Mouse (Mus musculus): ENCODE results near the gene Letm1. TPM values are rescaled to one million over a fixed set of nuclear protein-coding genes. Genes with fewer than 3 reads are reported as not detected.

Letm1 gene
- polyA plus RNA-seq, 1 experiment from 2014 or later = 43.8 TPM

DNA sequence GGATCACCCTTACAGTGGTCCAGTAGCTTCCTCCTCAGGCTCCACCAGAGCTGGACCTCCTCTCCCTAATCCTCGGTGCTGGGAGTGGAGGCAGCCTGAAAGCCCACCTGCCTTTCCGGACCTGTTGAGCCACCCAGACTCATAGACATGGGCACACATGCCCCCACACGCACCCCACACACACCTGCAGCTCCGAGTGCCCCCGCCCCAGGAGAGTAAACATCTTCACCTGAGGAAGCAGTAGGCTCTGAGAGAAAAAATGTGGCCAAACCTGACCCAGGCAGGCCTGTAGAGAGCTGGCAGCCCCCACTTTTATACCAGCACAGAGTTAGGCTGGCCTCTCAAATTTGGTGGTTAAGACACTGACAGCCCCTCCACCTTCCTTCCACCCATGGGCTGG lies 86.2 kb downstream of the Letm1 start:
- Histone ChIP-seq H3K36me3 (ENCODE audit: control insufficient read depth, insufficient read depth, low read length) (no peaks in the 10 kb centered on the region), H3K27me3 (replicated peaks; ENCODE audit: control insufficient read depth, insufficient read depth, low read length) (no peaks in the 10 kb centered on the region; the same call in 1 of the 2 replicates), H3K4me3 (ENCODE audit: low read depth, low read length) (no peak overlapping the region), H3K27ac (ENCODE audit: low read depth) (0 out of 2 replicates have a peak overlapping the region, but pooled peaks have one; percentile 24), H3K4me2 (ENCODE audit: low read length) (no peak overlapping the region), H3K9ac (ENCODE audit: low read length) (no peak overlapping the region), H3K4me1 (replicated peaks; ENCODE audit: control insufficient read depth, insufficient read depth, low read length) (peaks cover 49% of the 10 kb centered on the region), H3K9me3 (ENCODE audit: control insufficient read depth, low read length) (no peaks in the 10 kb centered on the region)
- DNase-seq (ENCODE audit: low spot score) (no peak), ATAC-seq (replicated peaks; ENCODE audit: low FRiP score, low TSS enrichment, low read depth) (no peak)
- 58% methylated on average over 5 of the region's 5 CpGs for WGBS

DNA sequence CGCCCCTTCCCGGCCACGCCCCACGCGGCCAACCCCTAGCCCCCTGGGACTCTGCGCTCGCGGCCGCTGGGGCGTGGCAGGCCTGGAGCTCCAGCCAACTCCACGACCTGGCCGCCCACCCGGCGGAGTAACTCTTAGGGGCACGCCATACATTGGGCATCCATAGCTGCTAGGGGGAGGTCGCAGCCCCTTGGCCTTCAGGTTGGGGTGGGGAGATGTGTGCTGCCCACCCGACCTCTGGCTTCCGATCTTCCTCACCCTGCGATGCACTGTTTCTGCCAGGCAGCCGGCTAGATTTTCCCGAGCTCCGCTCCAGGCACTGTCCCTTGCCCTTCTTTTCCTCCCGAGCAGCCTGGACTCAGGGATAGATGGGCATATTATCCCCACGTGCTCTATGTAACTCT lies 86.9 kb downstream of the Letm1 start:
- Histone ChIP-seq H3K9me3 (ENCODE audit: control insufficient read depth, low read length) (no peaks in the 10 kb centered on the region), H3K4me2 (ENCODE audit: low read length) (peak overlapping the region; percentile 81), H3K4me3 (ENCODE audit: low read depth, low read length) (peak overlapping the region; percentile 41), H3K36me3 (ENCODE audit: control insufficient read depth, insufficient read depth, low read length) (no peaks in the 10 kb centered on the region), H3K27me3 (replicated peaks; ENCODE audit: control insufficient read depth, insufficient read depth, low read length) (no peaks in the 10 kb centered on the region; the same call in 1 of the 2 replicates), H3K4me1 (replicated peaks; ENCODE audit: control insufficient read depth, insufficient read depth, low read length) (peaks cover 49% of the 10 kb centered on the region), H3K9ac (ENCODE audit: low read length) (peak overlapping the region; percentile 66), H3K27ac (ENCODE audit: low read depth) (peak overlapping the region; percentile 24)
- ATAC-seq (replicated peaks; ENCODE audit: low FRiP score, low TSS enrichment, low read depth) (peak; percentile 33), DNase-seq (ENCODE audit: low spot score) (peak; percentile 73)
- WGBS = 7% methylated on average over 24 of the region's 24 CpGs

GRCm38 (mm10) chr5:33694848-33695717 lies 87.5 kb downstream of the Letm1 start:
- Histone ChIP-seq H3K4me3 (ENCODE audit: low read depth, low read length) (peak overlapping the region; percentile 41), H3K9me3 (ENCODE audit: control insufficient read depth, low read length) (no peaks in the 10 kb centered on the region), H3K27me3 (replicated peaks; ENCODE audit: control insufficient read depth, insufficient read depth, low read length) (no peaks in the 10 kb centered on the region; the same call in 1 of the 2 replicates), H3K36me3 (ENCODE audit: control insufficient read depth, insufficient read depth, low read length) (no peaks in the 10 kb centered on the region), H3K4me2 (ENCODE audit: low read length) (peak overlapping the region; percentile 81), H3K4me1 (replicated peaks; ENCODE audit: control insufficient read depth, insufficient read depth, low read length) (peaks cover 45% of the 10 kb centered on the region), H3K9ac (ENCODE audit: low read length) (peak overlapping the region; percentile 66), H3K27ac (ENCODE audit: low read depth) (peak overlapping the region; percentile 24)
- DNase-seq (ENCODE audit: low spot score) (peak; percentile 83), ATAC-seq (replicated peaks; ENCODE audit: low FRiP score, low TSS enrichment, low read depth) (peak; percentile 73)
- WGBS = 3% methylated on average over 70 of the region's 71 CpGs

DNA sequence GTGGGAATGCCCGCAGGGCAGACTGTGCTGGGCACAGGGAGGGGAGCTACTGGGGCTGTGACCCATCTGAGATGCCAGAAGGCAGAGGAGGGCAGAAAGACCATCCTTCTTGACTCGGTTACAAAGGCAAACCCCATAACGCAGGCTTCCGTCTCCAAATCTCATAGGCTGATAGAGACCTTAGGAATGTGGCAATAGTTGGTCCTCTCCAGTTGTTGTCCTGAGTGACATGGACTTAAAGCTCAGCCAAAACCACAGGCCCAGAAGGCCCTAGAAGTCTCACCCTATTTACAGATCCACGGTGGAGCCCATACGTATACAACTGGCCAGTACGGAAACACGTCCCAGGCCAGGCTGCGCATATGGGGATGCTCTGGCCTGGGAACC lies 88.2 kb downstream of the Letm1 start:
- H3K36me3 ChIP-seq (ENCODE audit: control insufficient read depth, insufficient read depth, low read length) = no peaks in the 10 kb centered on the region
- peaks cover 47% of the 10 kb centered on the region for H3K4me1 ChIP-seq (replicated peaks; ENCODE audit: control insufficient read depth, insufficient read depth, low read length)
- H3K9ac ChIP-seq (ENCODE audit: low read length) = peak overlapping the region; percentile 66; the same call in 1 of the 2 replicates
- no peak for ATAC-seq (replicated peaks; ENCODE audit: low FRiP score, low TSS enrichment, low read depth)
- peak overlapping the region; percentile 81; the same call in 1 of the 2 replicates for H3K4me2 ChIP-seq (ENCODE audit: low read length)
- H3K27me3 ChIP-seq (replicated peaks; ENCODE audit: control insufficient read depth, insufficient read depth, low read length) = no peaks in the 10 kb centered on the region; the same call in 1 of the 2 replicates
- H3K27ac ChIP-seq (ENCODE audit: low read depth) = no peak overlapping the region
- no peaks in the 10 kb centered on the region for H3K9me3 ChIP-seq (ENCODE audit: control insufficient read depth, low read length)
- 64% methylated on average over 9 of the region's 9 CpGs for WGBS
- no peak for DNase-seq (ENCODE audit: low spot score)
- no peak overlapping the region for H3K4me3 ChIP-seq (ENCODE audit: low read depth, low read length)

GRCm38 (mm10) chr5:33692393-33692792 lies 90.2 kb downstream of the Letm1 start:
- Histone ChIP-seq H3K4me3 (ENCODE audit: low read depth, low read length) (0 out of 2 replicates have a peak overlapping the region, but pooled peaks have one; percentile 1), H3K4me1 (replicated peaks; ENCODE audit: control insufficient read depth, insufficient read depth, low read length) (peaks cover 40% of the 10 kb centered on the region), H3K4me2 (ENCODE audit: low read length) (peak overlapping the region; percentile 43), H3K27me3 (replicated peaks; ENCODE audit: control insufficient read depth, insufficient read depth, low read length) (no peaks in the 10 kb centered on the region; the same call in 1 of the 2 replicates), H3K27ac (ENCODE audit: low read depth) (peak overlapping the region; percentile 83), H3K9ac (ENCODE audit: low read length) (peak overlapping the region; percentile 43), H3K9me3 (ENCODE audit: control insufficient read depth, low read length) (no peaks in the 10 kb centered on the region), H3K36me3 (ENCODE audit: control insufficient read depth, insufficient read depth, low read length) (no peaks in the 10 kb centered on the region)
- DNase-seq (ENCODE audit: low spot score) (peak; percentile 79), ATAC-seq (replicated peaks; ENCODE audit: low FRiP score, low TSS enrichment, low read depth) (peak; percentile 17; the same call in 1 of the 2 replicates)
- 4% methylated on average over 24 of the region's 24 CpGs for WGBS

DNA sequence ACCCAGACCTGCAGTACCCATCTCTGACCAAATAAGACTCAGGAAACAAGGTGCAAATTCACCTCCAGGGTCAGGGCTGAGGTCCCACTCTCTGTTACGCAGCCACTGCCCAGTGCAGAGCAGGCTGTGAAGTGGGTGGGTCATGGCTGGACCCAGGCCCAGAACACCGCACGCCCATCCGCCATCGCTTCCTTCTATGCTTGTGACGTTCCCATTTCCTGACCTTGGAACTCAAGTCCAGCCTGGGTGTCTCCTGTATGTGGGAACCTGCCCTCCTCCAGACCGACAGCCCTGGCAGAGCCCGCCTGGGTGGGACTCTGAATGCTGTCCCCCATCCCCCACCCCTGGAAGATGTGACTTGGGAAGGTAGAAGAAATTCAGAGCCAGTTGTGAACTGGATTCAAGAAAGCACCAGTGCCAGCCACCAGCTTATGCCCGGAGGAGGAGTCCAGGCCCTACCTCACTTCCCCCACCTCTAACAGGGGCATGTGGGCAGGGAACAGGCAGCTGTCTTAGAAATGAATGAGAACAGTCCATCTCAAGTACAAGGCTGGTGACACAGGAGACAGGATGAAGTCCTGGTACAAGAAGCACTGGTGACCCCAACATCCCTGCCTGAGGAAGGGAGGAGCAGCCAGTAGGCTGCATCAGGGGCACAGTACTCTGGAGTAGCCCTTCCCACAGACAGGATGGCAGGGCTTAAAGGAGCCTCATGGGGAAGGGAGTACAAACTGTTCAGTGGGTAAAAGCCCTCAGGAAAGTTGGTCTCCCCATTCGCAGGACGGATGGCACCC lies 92.6 kb downstream of the Letm1 start:
- Histone ChIP-seq H3K36me3 (ENCODE audit: control insufficient read depth, insufficient read depth, low read length) (no peaks in the 10 kb centered on the region), H3K9ac (ENCODE audit: low read length) (no peak overlapping the region), H3K9me3 (ENCODE audit: control insufficient read depth, low read length) (no peaks in the 10 kb centered on the region), H3K4me2 (ENCODE audit: low read length) (no peak overlapping the region), H3K4me3 (ENCODE audit: low read depth, low read length) (no peak overlapping the region), H3K27ac (ENCODE audit: low read depth) (no peak overlapping the region), H3K4me1 (replicated peaks; ENCODE audit: control insufficient read depth, insufficient read depth, low read length) (peaks cover 29% of the 10 kb centered on the region), H3K27me3 (replicated peaks; ENCODE audit: control insufficient read depth, insufficient read depth, low read length) (no peaks in the 10 kb centered on the region)
- ATAC-seq (replicated peaks; ENCODE audit: low FRiP score, low TSS enrichment, low read depth) = no peak
- 83% methylated on average over 11 of the region's 11 CpGs for WGBS
- DNase-seq (ENCODE audit: low spot score) = no peak

Other genes starting within 250 kb of the Letm1 start
- gene Fam53a, start 153.2 kb downstream of the Letm1 start, polyA plus RNA-seq (2014; fragmentation: Nextera tagmentation; extraction: Ambion mirVana) = 67.4 and 69.8 TPM in 2 replicates
- gene Gm9903, start 152.9 kb downstream of the Letm1 start, polyA plus RNA-seq (2014; fragmentation: Nextera tagmentation; extraction: Ambion mirVana) = 0.27 and 0.46 TPM in 2 replicates
- 214 and 230 TPM in 2 replicates for gene Slbp, start 130.2 kb downstream of the Letm1 start, polyA plus RNA-seq (2014; fragmentation: Nextera tagmentation; extraction: Ambion mirVana)
- 174 and 191 TPM in 2 replicates for gene Tacc3, start 124.7 kb downstream of the Letm1 start, polyA plus RNA-seq (2014; fragmentation: Nextera tagmentation; extraction: Ambion mirVana)
- gene Tmem129, start 124.4 kb downstream of the Letm1 start, polyA plus RNA-seq (2014; fragmentation: Nextera tagmentation; extraction: Ambion mirVana) = 39.3 and 42.4 TPM in 2 replicates
- 11.1 and 13.7 TPM in 2 replicates for gene Fgfr3, start 61.1 kb downstream of the Letm1 start, polyA plus RNA-seq (2014; fragmentation: Nextera tagmentation; extraction: Ambion mirVana)
- gene Nsd2, start 37.9 kb upstream of the Letm1 start, polyA plus RNA-seq (2014; fragmentation: Nextera tagmentation; extraction: Ambion mirVana) = 56.7 and 59.2 TPM in 2 replicates
- gene Nelfa, start 153.6 kb upstream of the Letm1 start, polyA plus RNA-seq (2014; fragmentation: Nextera tagmentation; extraction: Ambion mirVana) = 53.9 and 54.1 TPM in 2 replicates
- 69.7 and 74.9 TPM in 2 replicates for gene Gm1673, start 200.6 kb upstream of the Letm1 start, polyA plus RNA-seq (2014; fragmentation: Nextera tagmentation; extraction: Ambion mirVana)
- gene Nat8l, start 213.2 kb upstream of the Letm1 start, polyA plus RNA-seq (2014; fragmentation: Nextera tagmentation; extraction: Ambion mirVana) = 0.39 and 0.42 TPM in 2 replicates